Mouse (Mus musculus) hindbrain, embryonic 15.5 days (tissue): Measurements from ENCODE around the gene 1700088E04Rik. TPM values are rescaled to one million over a fixed set of nuclear protein-coding genes. Genes with fewer than 3 reads are reported as not detected.

Experiments used
- ATAC-seq: fragments of 200-750 bp; cut with Nextera tagmentation; 2 replicates; pipeline ENCODE4 v1.8.0; 2017; ENCODE audit warnings: low read depth, moderate number of reproducible peaks, moderate TSS enrichment; ENCODE audit not compliant: low FRiP score
- H3K27ac ChIP-seq: fragments of 300-500 bp; sonication (generic); replicated peaks from 2 replicates; pipeline ENCODE4 v1.5.1; 2015; ENCODE audit warnings: mild to moderate bottlenecking, inconsistent platforms
- H3K27me3 ChIP-seq: fragments of 300-500 bp; sonication (generic); 2 replicates; pipeline ENCODE4 v1.6.1; 2015; ENCODE audit warnings: control low read depth, inconsistent platforms
- H3K36me3 ChIP-seq: fragments of 300-500 bp; sonication (generic); 2 replicates; pipeline ENCODE4 v1.6.1; 2015; ENCODE audit warnings: control low read depth, inconsistent platforms
- H3K4me1 ChIP-seq: fragments of 300-500 bp; sonication (generic); replicated peaks from 2 replicates; pipeline ENCODE4 v1.6.1; 2015; ENCODE audit warnings: control low read depth, inconsistent platforms
- H3K4me2 ChIP-seq: fragments of 300-500 bp; sonication (generic); 2 replicates; pipeline ENCODE4 v1.6.1; 2015; ENCODE audit warnings: moderate library complexity, mild to moderate bottlenecking, inconsistent platforms
- H3K4me3 ChIP-seq: fragments of 300-500 bp; sonication (generic); 2 replicates; pipeline ENCODE4 v1.5.1; 2015; ENCODE audit warnings: mild to moderate bottlenecking, inconsistent platforms
- H3K9ac ChIP-seq: fragments of 300-500 bp; sonication (generic); 2 replicates; pipeline ENCODE4 v1.6.1; 2015; ENCODE audit warnings: inconsistent platforms
- H3K9me3 ChIP-seq: fragments of 300-500 bp; sonication (generic); 2 replicates; pipeline ENCODE4 v1.6.1; 2016; ENCODE audit warnings: control low read depth, inconsistent platforms
- WGBS: fragments of 180-500 bp; shearing (Covaris S2); methylation state at CpG from one replicate; pipeline ENCODE4 v1.1.7; 2015; 5-methylcytosine and 5-hydroxymethylcytosine counted together
- polyA plus RNA-seq: library from polyadenylated mRNA; unstranded; fragments of >200 nt; fragmentation: Nextera tagmentation; extraction: Ambion mirVana; gene quantifications from 2 replicates; pipeline ENCODE4 v1.2.1, GENCODE M21; 2015

Gene 1700088E04Rik
- polyA plus RNA-seq, 1 experiment from 2014 or later: 22.0 TPM

DNA sequence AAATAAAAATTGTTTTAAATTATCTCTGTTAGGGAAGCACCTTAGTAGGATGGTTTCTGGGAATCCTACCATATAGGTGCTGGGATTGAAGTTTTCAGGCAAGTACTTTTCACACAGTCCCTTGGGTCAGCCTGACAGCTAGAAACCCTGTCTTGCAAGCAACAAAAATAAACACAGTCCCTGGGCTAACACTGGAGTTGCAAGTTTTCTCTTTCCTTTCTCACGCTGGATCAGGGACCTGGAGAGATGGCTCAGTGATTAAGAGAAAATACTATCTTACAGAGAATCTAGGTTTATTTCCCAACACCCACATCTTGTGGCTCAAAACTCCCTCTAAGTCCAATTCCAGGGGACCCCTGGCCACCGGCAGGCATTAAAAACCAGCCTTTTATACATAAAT is 43.9 kb downstream of the 1700088E04Rik start:
- WGBS: 45% methylated on average over 2 of the region's 2 CpGs
- no peak overlapping the region for H3K9ac ChIP-seq
- H3K4me3 ChIP-seq: no peak overlapping the region
- ATAC-seq: no peak
- no peak overlapping the region for H3K4me2 ChIP-seq
- no peaks in the 10 kb centered on the region for H3K9me3 ChIP-seq
- 0 out of 2 replicates have a peak overlapping the region, but pooled peaks have one; percentile 42 for H3K27ac ChIP-seq
- peaks cover 29% of the 10 kb centered on the region for H3K36me3 ChIP-seq
- no peaks in the 10 kb centered on the region for H3K27me3 ChIP-seq
- 0 out of 2 replicates have a peak, but pooled peaks cover 5% of the 10 kb centered on the region for H3K4me1 ChIP-seq

DNA sequence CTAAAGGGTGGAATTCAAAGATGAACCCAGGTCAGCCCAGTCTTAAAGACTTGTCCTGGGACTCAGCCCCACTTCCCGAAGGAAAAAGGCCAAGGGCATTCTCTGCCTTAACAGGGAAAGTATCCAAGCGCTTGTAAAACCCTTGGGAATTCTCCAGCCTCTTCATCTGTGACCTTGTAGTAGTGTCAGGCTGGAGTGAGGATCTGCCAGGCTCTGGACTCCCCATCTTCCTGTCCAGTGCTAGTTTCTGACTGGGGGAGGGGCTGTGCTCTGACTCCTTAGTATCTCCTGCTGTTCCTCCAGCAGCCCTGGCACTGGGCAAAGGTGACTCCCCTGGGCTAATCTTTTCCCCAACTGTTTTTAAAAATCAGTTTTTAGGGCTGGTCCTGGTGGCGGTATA is 44.5 kb downstream of the 1700088E04Rik start:
- H3K27ac ChIP-seq: no peak overlapping the region
- 71% methylated on average over 3 of the region's 3 CpGs for WGBS

DNA sequence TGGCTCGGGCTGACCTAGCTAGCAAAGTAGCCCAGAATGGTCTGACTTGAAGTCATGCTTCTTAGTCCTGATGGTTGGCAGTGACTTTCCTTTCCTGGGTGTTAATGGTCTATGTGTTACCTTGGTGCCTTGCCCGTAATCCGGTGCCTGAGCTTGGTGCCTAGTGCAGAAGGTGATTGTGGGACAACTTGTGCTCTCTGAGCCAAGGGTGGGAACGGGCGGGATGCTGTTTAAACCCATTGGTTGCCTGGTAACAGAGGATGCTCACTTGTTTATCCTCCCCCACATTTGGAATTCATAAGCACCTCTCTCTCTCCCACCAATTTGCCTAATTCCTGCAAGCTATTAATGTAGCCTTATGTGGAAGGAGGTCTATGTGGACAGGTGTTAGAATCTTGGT is 45.6 kb downstream of the 1700088E04Rik start:
- 0 out of 2 replicates have a peak, but pooled peaks cover 5% of the 10 kb centered on the region for H3K4me1 ChIP-seq
- WGBS: 93% methylated on average over 5 of the region's 5 CpGs
- H3K27me3 ChIP-seq: no peaks in the 10 kb centered on the region
- no peak overlapping the region for H3K9ac ChIP-seq
- no peak overlapping the region for H3K27ac ChIP-seq
- H3K9me3 ChIP-seq: no peaks in the 10 kb centered on the region
- H3K36me3 ChIP-seq: peaks cover 44% of the 10 kb centered on the region
- H3K4me3 ChIP-seq: no peak overlapping the region
- ATAC-seq: no peak
- no peak overlapping the region for H3K4me2 ChIP-seq

More for the DNA sequence above, 44.5 kb downstream of the 1700088E04Rik start:
- no peaks in the 10 kb centered on the region for H3K27me3 ChIP-seq
- H3K4me1 ChIP-seq: 0 out of 2 replicates have a peak, but pooled peaks cover 5% of the 10 kb centered on the region
- H3K9ac ChIP-seq: no peak overlapping the region
- H3K4me3 ChIP-seq: no peak overlapping the region
- peaks cover 34% of the 10 kb centered on the region for H3K36me3 ChIP-seq
- no peak for ATAC-seq
- H3K9me3 ChIP-seq: no peaks in the 10 kb centered on the region
- no peak overlapping the region for H3K4me2 ChIP-seq

DNA sequence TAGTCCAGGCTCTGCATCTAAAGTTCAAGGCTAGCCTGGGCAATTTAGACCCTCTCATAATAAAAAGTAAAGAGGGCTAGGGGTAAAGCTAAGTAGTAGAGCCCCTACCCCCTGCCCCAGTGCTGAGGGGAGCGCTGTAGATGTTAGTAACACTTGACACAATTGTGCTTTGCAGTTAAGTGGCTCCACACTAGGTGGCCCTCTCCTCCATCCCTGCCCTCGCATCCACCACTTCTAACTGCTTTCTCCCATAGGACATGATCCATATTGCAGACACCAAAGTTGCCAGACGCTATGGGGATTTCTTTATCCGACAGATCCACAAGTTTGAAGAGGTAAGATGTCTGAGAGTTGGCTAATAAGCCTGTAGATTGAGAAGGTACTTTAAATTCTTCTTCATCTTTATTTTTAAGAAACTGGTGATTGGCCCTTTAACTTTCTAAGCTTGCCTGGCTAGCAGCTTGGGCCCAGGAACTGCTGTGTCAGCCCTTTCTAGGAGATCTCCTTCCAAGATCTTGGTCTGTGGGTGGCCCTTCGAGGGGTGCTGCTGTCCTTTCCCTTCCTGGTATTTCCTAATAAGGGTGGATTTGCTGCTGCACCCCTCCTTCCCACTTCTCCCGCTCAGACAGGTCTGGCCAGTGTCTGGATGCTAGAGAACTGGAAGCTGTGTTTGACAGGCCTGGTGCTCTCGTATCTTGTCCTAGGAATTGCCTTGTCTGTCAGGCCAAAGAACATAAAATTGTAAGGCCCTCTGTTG is 47.8 kb downstream of the 1700088E04Rik start:
- H3K4me1 ChIP-seq: no peaks in the 10 kb centered on the region
- no peak overlapping the region for H3K4me3 ChIP-seq
- H3K9ac ChIP-seq: no peak overlapping the region
- H3K9me3 ChIP-seq: no peaks in the 10 kb centered on the region
- WGBS: 76% methylated on average over 7 of the region's 7 CpGs
- H3K27ac ChIP-seq: no peak overlapping the region
- ATAC-seq: no peak
- no peak overlapping the region for H3K4me2 ChIP-seq
- H3K36me3 ChIP-seq: peaks cover 66% of the 10 kb centered on the region
- H3K27me3 ChIP-seq: no peaks in the 10 kb centered on the region

DNA sequence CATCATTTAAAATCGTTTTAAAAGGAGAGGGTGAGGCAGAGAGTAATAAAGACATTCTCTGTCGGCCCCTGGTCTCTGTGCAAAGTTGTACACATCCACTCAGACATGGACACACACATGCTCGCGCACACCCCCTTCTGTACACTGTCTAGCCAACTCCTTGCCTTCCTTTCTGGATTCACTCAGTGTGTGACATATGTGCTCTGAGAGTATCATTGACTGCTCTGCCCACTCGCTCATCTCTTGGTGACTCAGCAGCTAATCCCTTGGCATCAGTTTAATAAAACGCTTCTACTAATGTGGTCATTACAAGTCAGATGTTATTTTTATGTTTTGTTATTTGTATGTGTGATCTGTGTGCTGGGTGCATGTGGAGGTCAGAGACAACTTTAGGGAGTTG is 48.8 kb downstream of the 1700088E04Rik start:
- Histone ChIP-seq H3K36me3 (peaks cover 73% of the 10 kb centered on the region), H3K27me3 (no peaks in the 10 kb centered on the region), H3K4me3 (no peak overlapping the region), H3K9me3 (no peaks in the 10 kb centered on the region), H3K4me2 (no peak overlapping the region), H3K9ac (no peak overlapping the region), H3K27ac (no peak overlapping the region), H3K4me1 (no peaks in the 10 kb centered on the region)
- ATAC-seq: no peak
- WGBS: 90% methylated on average over 6 of the region's 6 CpGs

DNA sequence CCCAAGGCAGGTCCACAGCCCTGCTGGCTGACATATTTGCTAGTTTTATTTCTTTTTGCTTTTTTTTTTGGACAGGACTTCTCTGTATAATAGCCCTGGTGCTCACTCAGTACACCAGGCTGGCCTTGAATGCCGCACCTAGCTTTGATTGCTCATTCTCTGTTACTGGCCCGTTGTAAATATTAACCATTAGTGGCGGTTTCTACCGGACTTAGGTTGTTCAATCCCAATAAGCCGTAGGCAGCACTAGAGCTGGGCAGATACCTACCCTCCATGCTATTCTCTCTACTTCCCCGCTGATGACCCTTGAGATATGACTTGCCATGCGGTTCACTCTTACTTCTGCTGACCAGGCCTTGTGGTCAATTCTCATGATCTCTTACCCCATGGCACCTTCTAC is 61.5 kb downstream of the 1700088E04Rik start:
- no peak overlapping the region for H3K4me2 ChIP-seq
- H3K9me3 ChIP-seq: no peaks in the 10 kb centered on the region
- H3K36me3 ChIP-seq: peaks cover 75% of the 10 kb centered on the region
- H3K4me3 ChIP-seq: no peak overlapping the region
- 99% methylated on average over 7 of the region's 7 CpGs for WGBS
- H3K4me1 ChIP-seq: peaks cover 18% of the 10 kb centered on the region
- no peak overlapping the region for H3K9ac ChIP-seq
- no peaks in the 10 kb centered on the region for H3K27me3 ChIP-seq
- ATAC-seq: no peak
- H3K27ac ChIP-seq: no peak overlapping the region

Other genes with a start within 250 kb of the 1700088E04Rik start
- not detected in 2 replicates for gene Gm49510, start 241.6 kb downstream of the 1700088E04Rik start, polyA plus RNA-seq
- gene Sh3bp1, start 241.5 kb downstream of the 1700088E04Rik start, polyA plus RNA-seq: 4.2 and 4.5 TPM in 2 replicates
- gene Pdxp, start 227.3 kb downstream of the 1700088E04Rik start, polyA plus RNA-seq: 96.1 and 110 TPM in 2 replicates
- 113 and 134 TPM in 2 replicates for gene Lgals1, start 214.5 kb downstream of the 1700088E04Rik start, polyA plus RNA-seq
- gene Nol12, start 206.3 kb downstream of the 1700088E04Rik start, polyA plus RNA-seq: 57.3 and 69.1 TPM in 2 replicates
- gene Triobp, start 193.5 kb downstream of the 1700088E04Rik start, polyA plus RNA-seq: 42.7 and 43.3 TPM in 2 replicates
- 214 and 226 TPM in 2 replicates for gene H1f0, start 112.8 kb downstream of the 1700088E04Rik start, polyA plus RNA-seq
- 0.13 and 0.38 TPM in 2 replicates for gene Galr3, start 99.4 kb downstream of the 1700088E04Rik start, polyA plus RNA-seq
- 56.0 and 59.7 TPM in 2 replicates for gene Ankrd54, start 78.4 kb downstream of the 1700088E04Rik start, polyA plus RNA-seq
- 167 and 177 TPM in 2 replicates for gene Eif3l, start 66.1 kb downstream of the 1700088E04Rik start, polyA plus RNA-seq
- 12.4 and 15.0 TPM in 2 replicates for gene Micall1, start 32.4 kb downstream of the 1700088E04Rik start, polyA plus RNA-seq
- gene Polr2f, start 244 bp downstream of the 1700088E04Rik start, polyA plus RNA-seq: 253 and 258 TPM in 2 replicates
- gene Sox10, start 24.0 kb upstream of the 1700088E04Rik start, polyA plus RNA-seq: 8.2 and 8.9 TPM in 2 replicates
- gene Pick1, start 87.9 kb upstream of the 1700088E04Rik start, polyA plus RNA-seq: 88.6 and 93.2 TPM in 2 replicates
- 1.0 and 1.4 TPM in 2 replicates for gene Gm49486, start 88.1 kb upstream of the 1700088E04Rik start, polyA plus RNA-seq
- gene Slc16a8, start 113.5 kb upstream of the 1700088E04Rik start, polyA plus RNA-seq: 1.00 and 1.2 TPM in 2 replicates
- 3.7 and 4.0 TPM in 2 replicates for gene Baiap2l2, start 144.3 kb upstream of the 1700088E04Rik start, polyA plus RNA-seq
- gene Pla2g6, start 187.1 kb upstream of the 1700088E04Rik start, polyA plus RNA-seq: 27.1 and 32.5 TPM in 2 replicates
- gene Maff, start 205.4 kb upstream of the 1700088E04Rik start, polyA plus RNA-seq: 1.00 and 1.0 TPM in 2 replicates